Mouse (Mus musculus) lung, postnatal 0 days (tissue): ENCODE results near the gene Zfp704.

Experiments used
- CTCF ChIP-seq: IDR thresholded peaks from 2 replicates; pipeline ENCODE4 v1.5.1; 2016; ENCODE audit warnings: antibody characterized with exemption, mild to moderate bottlenecking
- EP300 ChIP-seq: IDR thresholded peaks from 2 replicates; pipeline ENCODE4 v1.6.1; 2016; ENCODE audit warnings: antibody characterized with exemption, mild to moderate bottlenecking, control low read depth

GRCm38 (mm10) chr3:9607686-9608085 lies 2.2 kb downstream of the Zfp704 start:
- TF ChIP-seq CTCF: no peak
- TF ChIP-seq EP300: no peak
